Mouse (Mus musculus) myocyte (in vitro differentiated cells): ENCODE results near the gene Fndc10.

Experiments used
- MAX ChIP-seq: IDR thresholded peaks from one replicate; pipeline ENCODE4 v1.6.1; 2011; ENCODE audit warnings: low read depth, mild to moderate bottlenecking, control low read depth
- POLR2A ChIP-seq: IDR thresholded peaks from one replicate; pipeline ENCODE4 v1.6.1; 2011; ENCODE audit warnings: low read depth, mild to moderate bottlenecking, control low read depth, moderate library complexity; ENCODE audit not compliant: insufficient read length
- TCF12 ChIP-seq: IDR thresholded peaks from one replicate; pipeline ENCODE4 v1.6.1; 2011; ENCODE audit warnings: mild to moderate bottlenecking, control low read depth; ENCODE audit not compliant: poor library complexity, insufficient read depth, severe bottlenecking

DNA sequence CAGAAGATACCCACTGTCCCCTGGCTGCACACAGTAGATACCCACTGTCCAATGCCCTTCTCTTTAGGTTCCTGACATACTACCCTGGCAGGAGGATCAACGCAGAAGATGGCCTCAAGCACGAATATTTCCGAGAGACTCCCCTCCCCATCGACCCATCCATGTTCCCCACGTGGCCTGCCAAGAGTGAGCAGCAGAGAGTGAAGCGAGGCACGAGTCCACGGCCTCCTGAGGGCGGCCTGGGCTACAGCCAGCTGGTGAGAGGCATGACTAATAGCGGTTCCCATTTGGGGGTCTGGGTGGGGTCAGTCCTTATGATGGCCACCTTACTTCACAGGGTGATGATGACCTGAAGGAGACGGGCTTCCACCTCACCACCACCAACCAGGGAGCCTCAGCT, 44.8 kb upstream of the Fndc10 start:
- TF ChIP-seq MAX, result no peak
- no peak for TF ChIP-seq POLR2A
- no peak for TF ChIP-seq TCF12
